Mouse (Mus musculus): Measurements from ENCODE around the gene Wdr38.

DNA sequence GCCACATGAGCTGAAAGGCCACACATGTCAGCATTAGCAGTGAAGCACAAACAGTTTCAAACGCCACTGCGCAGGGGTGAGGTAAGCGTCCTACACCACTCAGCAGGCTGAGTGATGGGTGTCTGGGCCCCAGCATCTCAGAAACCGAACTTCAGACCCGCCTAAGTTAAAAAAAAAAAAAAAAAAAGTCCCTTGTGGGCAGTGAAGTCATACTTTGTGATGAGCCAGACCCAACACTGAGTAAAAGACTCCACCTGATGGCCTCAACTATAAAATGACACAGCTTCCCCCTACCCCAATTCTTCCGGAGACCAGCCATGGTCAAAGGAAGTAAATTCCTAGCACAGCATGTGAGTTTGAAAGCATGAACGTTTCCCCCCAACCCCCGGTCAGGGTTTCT is 5.8 kb downstream of the Wdr38 start:
- TF ChIP-seq CTCF (IDR thresholded peaks at IDR 0.05; ENCODE audit: control insufficient read depth, insufficient read depth, insufficient replicate concordance, low read depth, low read length) (no peak), POLR2A (IDR thresholded peaks at IDR 0.05; ENCODE audit: control insufficient read depth, low read depth, low read length) (no peak)
